Mouse (Mus musculus) adrenal gland, adult 8-10 months (tissue): ENCODE results near the gene St7. TPM values are rescaled to one million over a fixed set of nuclear protein-coding genes. Genes with fewer than 3 reads are reported as not detected.

Experiments used
- DNase-seq: peaks from one replicate; pipeline ENCODE4 v3.0.0; 2022
- total RNA-seq, 4 experiments: library from RNA; stranded (reverse); gene quantifications; 2 replicates each; pipeline ENCODE4 v1.2.4; 2022

Gene St7
- total RNA-seq, 4 experiments from 2014 or later = 24.7 to 32.7 (median 30.4) TPM

- DNase-seq = no peak
These were observed 275.9 kb downstream of the St7 start for GRCm38 (mm10) chr6:17968467-17969144.

GRCm38 (mm10) chr6:17969815-17970214 is 277.1 kb downstream of the St7 start:
- no peak for DNase-seq

GRCm38 (mm10) chr6:17971393-17971792 is 278.7 kb downstream of the St7 start:
- no peak for DNase-seq

- DNase-seq = no peak
These were observed 281.7 kb downstream of the St7 start for GRCm38 (mm10) chr6:17974416-17974815.

GRCm38 (mm10) chr6:17977165-17977564 is 284.4 kb downstream of the St7 start:
- DNase-seq = no peak

GRCm38 (mm10) chr6:17978324-17978723 is 285.6 kb downstream of the St7 start:
- no peak for DNase-seq

- no peak for DNase-seq
These were observed 286.1 kb downstream of the St7 start for GRCm38 (mm10) chr6:17978881-17979280.

GRCm38 (mm10) chr6:17979361-17979760 is 286.6 kb downstream of the St7 start:
- DNase-seq = no peak

GRCm38 (mm10) chr6:17990173-17991028 is 297.7 kb downstream of the St7 start:
- no peak for DNase-seq

GRCm38 (mm10) chr6:17991625-17992024 is 298.9 kb downstream of the St7 start:
- no peak for DNase-seq

Other genes with a start within 250 kb of the St7 start
- gene Met, start 229.1 kb upstream of the St7 start, total RNA-seq = 1 to 10 TPM; 3.7 to 6.5 (median 5.5) TPM
- gene Capza2, start 56.7 kb upstream of the St7 start, total RNA-seq = 100 to 1,000 TPM; 123 to 141 (median 129) TPM